Mouse (Mus musculus): ENCODE measurements around the gene Umps. TPM values are rescaled to one million over a fixed set of nuclear protein-coding genes. Genes with fewer than 3 reads are reported as not detected.

The Umps gene
- total RNA-seq, 2 experiments from 2014 or later, result 14.3 to 16.9 TPM

Other genes starting within 250 kb of the Umps start
- not detected for gene Muc13, start 173.0 kb downstream of the Umps start, total RNA-seq (2021)
- 10 to 100 TPM; 38.7 to 42.3 TPM for gene Itgb5, start 137.4 kb downstream of the Umps start, total RNA-seq (2021)

All from layer of hippocampus, postnatal 25 days (tissue).